Mouse (Mus musculus) liver, postnatal 0 days (tissue): ENCODE data around the gene Cry2. TPM values are rescaled to one million over a fixed set of nuclear protein-coding genes. Genes with fewer than 3 reads are reported as not detected.

Experiments
- ATAC-seq: fragments of 200-750 bp; cut with Nextera tagmentation; 2 replicates; pipeline ENCODE4 v1.8.0; 2017; ENCODE audit warnings: mild to moderate bottlenecking, moderate library complexity
- DNase-seq: peaks from one replicate; pipeline ENCODE4 v3.0.0-alpha.2; 2016
- H3K27ac ChIP-seq: fragments of 300-500 bp; sonication (generic); 2 replicates; pipeline ENCODE4 v1.5.1; 2014; ENCODE audit warnings: antibody characterized with exemption, moderate library complexity, mild to moderate bottlenecking, low read depth
- H3K27me3 ChIP-seq: fragments of 300-500 bp; sonication (generic); 2 replicates; pipeline ENCODE4 v1.6.1; 2014; ENCODE audit warnings: low read length, control low read depth, mixed read lengths; ENCODE audit not compliant: insufficient read depth
- H3K36me3 ChIP-seq: fragments of 300-500 bp; sonication (generic); replicated peaks from 2 replicates; pipeline ENCODE4 v1.6.1; 2014; ENCODE audit warnings: mild to moderate bottlenecking, control low read depth, low read length, moderate library complexity, mixed read lengths; ENCODE audit not compliant: insufficient read depth
- H3K4me1 ChIP-seq: fragments of 300-500 bp; sonication (generic); 2 replicates; pipeline ENCODE4 v1.6.1; 2014; ENCODE audit warnings: antibody characterized with exemption, mild to moderate bottlenecking, control low read depth; ENCODE audit not compliant: insufficient read depth
- H3K4me2 ChIP-seq: fragments of 300-500 bp; sonication (generic); 2 replicates; pipeline ENCODE4 v1.6.1; 2014; ENCODE audit warnings: low read depth, mild to moderate bottlenecking, low read length, moderate library complexity, mixed read lengths
- H3K4me3 ChIP-seq: fragments of 300-500 bp; sonication (generic); 2 replicates; pipeline ENCODE4 v1.5.1; 2014; ENCODE audit warnings: low read depth, low read length
- H3K9ac ChIP-seq: fragments of 300-500 bp; sonication (generic); replicated peaks from 2 replicates; pipeline ENCODE4 v1.6.1; 2014; ENCODE audit warnings: mild to moderate bottlenecking, moderate library complexity
- H3K9me3 ChIP-seq: fragments of 300-500 bp; sonication (generic); 2 replicates; pipeline ENCODE4 v1.6.1; 2016; ENCODE audit warnings: mild to moderate bottlenecking, control low read depth, low read length, mixed read lengths
- CTCF ChIP-seq: sonication (generic); IDR thresholded peaks from 2 replicates; pipeline ENCODE4 v1.5.1; 2016; ENCODE audit warnings: antibody characterized with exemption, low read depth
- EP300 ChIP-seq: IDR thresholded peaks from 2 replicates; pipeline ENCODE4 v1.6.1; 2016; ENCODE audit warnings: antibody characterized with exemption, low read depth, mild to moderate bottlenecking
- WGBS: fragments of 180-500 bp; shearing (Covaris S2); extraction: QIAGEN DNeasy Blood & Tissue Kit; methylation state at CpG from one replicate; pipeline ENCODE4 v1.1.7; 2014; ENCODE audit not compliant: insufficient replicate concordance; 5-methylcytosine and 5-hydroxymethylcytosine counted together
- polyA plus RNA-seq: library from polyadenylated mRNA; unstranded; fragments of >200 nt; fragmentation: Nextera tagmentation; extraction: Ambion mirVana; gene quantifications from 2 replicates; pipeline ENCODE4 v1.2.1, GENCODE M21; 2015

Gene Cry2
- polyA plus RNA-seq, 1 experiment from 2014 or later, result 11.9 TPM

DNA sequence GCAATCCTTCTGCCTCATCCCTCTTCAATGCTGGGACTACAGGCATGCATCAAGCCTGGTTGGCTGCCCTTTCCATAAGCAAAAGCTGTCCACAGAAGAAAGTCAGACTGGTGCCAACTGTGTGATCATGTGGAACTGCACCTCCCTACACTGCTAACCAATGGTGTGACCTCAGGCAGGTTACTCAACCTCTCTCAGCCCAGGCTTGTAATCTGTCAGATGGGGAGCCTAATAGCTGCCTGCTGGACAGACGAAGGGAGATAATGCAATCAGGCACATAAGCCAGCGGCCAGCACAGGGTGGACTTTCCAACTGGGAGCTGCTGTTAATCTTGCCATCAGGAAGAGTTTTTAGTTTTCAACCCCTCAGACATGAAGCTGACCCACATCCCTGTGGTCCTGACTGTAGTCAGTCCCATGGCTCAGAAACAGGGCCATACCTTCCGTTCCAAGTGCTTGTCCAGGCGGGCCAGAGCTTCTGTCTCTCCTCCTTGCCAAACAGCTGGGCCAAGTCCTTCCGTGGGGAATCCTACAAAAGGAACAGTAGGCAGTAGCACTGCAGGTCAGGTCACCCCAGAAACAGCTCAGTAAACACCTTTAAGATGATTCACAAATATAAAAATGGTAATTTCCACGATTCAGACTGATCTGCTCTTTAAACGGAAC lies 12.0 kb downstream of the Cry2 start:
- Histone ChIP-seq H3K27me3 (no peaks in the 10 kb centered on the region), H3K9ac (no peak overlapping the region), H3K4me1 (peaks cover 25% of the 10 kb centered on the region), H3K4me2 (no peak overlapping the region), H3K36me3 (peaks cover 81% of the 10 kb centered on the region), H3K4me3 (no peak overlapping the region), H3K27ac (peak overlapping the region; percentile 83), H3K9me3 (no peaks in the 10 kb centered on the region)
- peak; percentile 51 for DNase-seq
- peak; percentile 93 for ATAC-seq
- peak; percentile 40; the same call in 1 of the 2 replicates for TF ChIP-seq EP300
- TF ChIP-seq CTCF, result no peak
- 77% methylated on average over 7 of the region's 7 CpGs for WGBS

DNA sequence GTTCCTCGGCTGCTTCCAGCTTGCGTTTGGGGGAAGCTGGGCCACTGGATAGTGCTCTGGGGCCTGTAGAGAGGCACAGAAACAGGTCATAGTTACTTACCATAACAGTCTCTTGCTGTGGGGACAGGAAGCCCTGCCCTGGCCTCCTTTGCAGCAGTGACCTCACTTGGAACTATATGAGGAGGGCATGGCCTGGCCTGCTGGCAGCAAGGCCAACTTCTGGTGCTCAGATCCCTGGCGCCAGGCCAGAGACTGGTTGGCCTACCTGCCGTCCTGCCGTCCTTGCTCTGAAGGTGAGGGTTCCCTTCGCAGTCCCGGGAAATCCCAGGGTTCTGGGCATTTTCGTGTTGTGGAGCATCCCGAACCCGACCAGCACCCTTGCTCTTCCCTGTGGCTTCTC lies 22.1 kb downstream of the Cry2 start:
- no peak overlapping the region for H3K27ac ChIP-seq
- DNase-seq (peak; percentile 29), ATAC-seq (0 out of 2 replicates have a peak, but pooled peaks have one; percentile 5)
- H3K9me3 ChIP-seq, result no peaks in the 10 kb centered on the region
- no peak overlapping the region for H3K9ac ChIP-seq
- H3K4me1 ChIP-seq, result no peaks in the 10 kb centered on the region
- peaks cover 82% of the 10 kb centered on the region for H3K36me3 ChIP-seq
- H3K4me3 ChIP-seq, result no peak overlapping the region
- TF ChIP-seq EP300 (no peak), CTCF (no peak)
- H3K27me3 ChIP-seq, result no peaks in the 10 kb centered on the region
- H3K4me2 ChIP-seq, result no peak overlapping the region
- 86% methylated on average over 10 of the region's 10 CpGs for WGBS

DNA sequence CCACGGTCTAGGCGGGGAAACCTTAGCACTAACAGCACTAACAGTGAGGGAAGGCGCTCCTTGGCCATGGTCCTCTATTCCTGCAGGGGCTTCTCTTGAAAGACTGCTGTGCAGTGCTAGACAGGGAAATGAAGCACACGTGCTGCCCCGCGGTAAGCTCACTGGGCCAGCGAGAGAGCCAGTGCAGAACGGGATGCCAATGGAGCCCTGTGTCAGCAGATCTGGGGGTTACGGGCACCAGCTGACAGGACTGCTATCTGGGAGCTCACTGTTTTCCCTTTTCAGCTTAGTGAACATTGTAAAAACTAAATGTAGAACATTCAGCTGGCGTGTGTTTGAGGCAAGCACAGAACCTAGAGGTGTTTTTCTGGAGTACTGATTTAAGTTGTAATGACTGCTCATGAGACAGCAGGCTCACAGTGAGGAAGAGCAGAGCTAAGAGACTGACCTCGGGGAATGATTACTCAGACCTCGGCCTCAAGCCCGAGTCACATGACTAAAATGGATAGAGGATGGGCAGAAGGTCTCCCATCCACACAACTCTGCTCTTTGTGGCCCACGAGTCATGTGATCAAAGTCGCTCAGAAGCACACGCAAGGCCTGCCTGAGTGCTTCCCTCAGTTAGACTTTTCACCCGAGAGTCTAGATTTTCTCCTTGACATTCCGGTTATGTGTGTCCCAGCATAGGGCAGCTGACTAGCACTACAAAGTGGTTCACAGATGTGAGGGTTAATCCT lies 25.4 kb downstream of the Cry2 start:
- peaks cover 72% of the 10 kb centered on the region for H3K36me3 ChIP-seq
- no peak for DNase-seq

DNA sequence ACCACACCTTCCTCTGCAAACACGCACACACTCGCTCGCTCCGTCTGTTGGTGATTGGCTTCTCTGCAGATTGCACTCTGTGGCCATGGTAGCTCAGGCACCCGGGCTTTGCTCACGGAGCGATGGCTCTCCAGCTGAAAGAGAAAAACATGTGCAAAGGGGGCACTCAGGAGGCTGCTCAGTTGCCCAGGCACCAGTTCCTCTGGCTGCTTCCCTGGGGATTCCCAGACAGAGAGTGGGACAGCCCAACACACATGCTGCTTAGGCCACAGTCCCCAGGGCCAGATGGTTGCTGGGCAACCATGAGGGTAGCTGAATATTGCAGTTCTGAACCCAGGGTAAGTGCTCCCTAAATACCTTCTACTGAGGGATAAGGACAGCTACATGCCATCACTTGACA lies 28.2 kb downstream of the Cry2 start:
- 95% methylated on average over 7 of the region's 7 CpGs for WGBS
- no peak overlapping the region for H3K9ac ChIP-seq
- H3K27me3 ChIP-seq, result peaks cover 2% of the 10 kb centered on the region
- ATAC-seq, result no peak
- peaks cover 49% of the 10 kb centered on the region for H3K36me3 ChIP-seq
- no peak for TF ChIP-seq EP300
- TF ChIP-seq CTCF, result no peak
- H3K9me3 ChIP-seq, result no peaks in the 10 kb centered on the region
- no peak overlapping the region for H3K4me3 ChIP-seq
- H3K4me1 ChIP-seq, result no peaks in the 10 kb centered on the region
- DNase-seq, result no peak
- H3K27ac ChIP-seq, result no peak overlapping the region
- H3K4me2 ChIP-seq, result no peak overlapping the region

More for the DNA sequence above, 25.4 kb downstream of the Cry2 start:
- no peaks in the 10 kb centered on the region for H3K4me1 ChIP-seq
- no peaks in the 10 kb centered on the region for H3K9me3 ChIP-seq
- no peak overlapping the region for H3K27ac ChIP-seq
- ATAC-seq, result no peak
- no peak overlapping the region for H3K4me2 ChIP-seq
- H3K9ac ChIP-seq, result no peak overlapping the region
- TF ChIP-seq CTCF (no peak), EP300 (no peak)
- no peaks in the 10 kb centered on the region for H3K27me3 ChIP-seq
- WGBS, result 85% methylated on average over 18 of the region's 18 CpGs
- H3K4me3 ChIP-seq, result no peak overlapping the region

DNA sequence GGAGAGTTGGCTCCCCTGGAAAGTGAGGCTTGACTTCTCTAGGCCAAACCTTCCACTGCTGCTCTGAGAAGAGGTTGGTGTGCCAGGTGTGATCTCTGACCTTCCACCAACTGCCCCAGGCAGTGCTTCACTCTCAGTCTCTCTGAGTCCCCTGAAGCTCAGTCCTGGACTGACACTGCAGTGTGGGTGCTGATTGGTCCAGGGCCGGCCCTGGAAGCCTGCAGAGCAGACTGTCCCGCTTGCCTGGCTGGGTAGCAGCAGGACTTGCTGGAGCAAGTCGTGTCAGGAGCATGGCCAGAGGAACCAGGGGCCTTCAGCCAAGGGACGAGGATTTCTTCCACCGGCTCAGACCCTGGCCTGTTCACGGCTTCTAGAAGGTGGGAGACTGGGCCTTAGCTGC lies 29.1 kb downstream of the Cry2 start:
- ATAC-seq, result no peak
- H3K4me2 ChIP-seq, result no peak overlapping the region
- H3K9ac ChIP-seq, result no peak overlapping the region
- peaks cover 39% of the 10 kb centered on the region for H3K36me3 ChIP-seq
- TF ChIP-seq CTCF (no peak), EP300 (no peak)
- H3K4me3 ChIP-seq, result no peak overlapping the region
- H3K27ac ChIP-seq, result no peak overlapping the region
- no peak for DNase-seq
- peaks cover 8% of the 10 kb centered on the region for H3K27me3 ChIP-seq
- H3K9me3 ChIP-seq, result no peaks in the 10 kb centered on the region
- WGBS, result 78% methylated on average over 6 of the region's 6 CpGs
- H3K4me1 ChIP-seq, result no peaks in the 10 kb centered on the region

DNA sequence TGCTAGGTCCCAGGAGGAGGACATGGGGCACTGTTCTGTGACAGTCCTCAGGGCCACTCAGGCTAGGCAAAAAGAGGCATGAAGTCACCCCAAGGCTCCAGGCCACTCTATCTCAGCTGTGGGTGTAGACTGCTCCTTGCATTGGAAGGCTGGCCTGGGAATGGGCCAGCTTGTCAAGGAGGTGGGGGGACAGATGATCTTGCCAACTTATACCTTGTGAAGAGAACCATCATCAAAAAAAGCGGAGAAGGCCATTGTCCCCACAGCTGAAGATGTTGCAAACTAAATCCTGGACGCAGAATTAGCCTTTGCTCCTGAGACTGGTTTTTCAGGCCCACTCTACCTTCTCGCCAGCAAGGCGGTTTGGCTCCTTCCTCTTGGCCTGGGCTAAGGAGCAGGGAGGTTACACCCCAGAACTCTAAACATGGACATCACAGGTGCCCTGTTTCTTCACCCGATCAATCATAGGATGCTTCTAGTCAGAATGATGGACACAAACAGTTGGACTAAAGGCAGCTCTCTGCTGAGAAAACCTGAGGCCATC lies 30.0 kb downstream of the Cry2 start:
- no peak for ATAC-seq
- DNase-seq, result no peak
- WGBS, result 88% methylated on average over 5 of the region's 5 CpGs
- no peak overlapping the region for H3K9ac ChIP-seq
- H3K9me3 ChIP-seq, result no peaks in the 10 kb centered on the region
- H3K4me1 ChIP-seq, result no peaks in the 10 kb centered on the region
- no peak overlapping the region for H3K27ac ChIP-seq
- H3K4me3 ChIP-seq, result no peak overlapping the region
- TF ChIP-seq EP300 (no peak), CTCF (no peak)
- no peak overlapping the region for H3K4me2 ChIP-seq
- peaks cover 8% of the 10 kb centered on the region for H3K27me3 ChIP-seq
- peaks cover 30% of the 10 kb centered on the region for H3K36me3 ChIP-seq
